Mouse (Mus musculus) urinary bladder, postnatal 10 days (tissue): Measurements from ENCODE around the gene Bptf.
A peak's percentile ranks its signal among the peaks of the same experiment; 100 is the strongest.
"Not testable (repeated sequence)": the region's sequence is repeated elsewhere in the genome, so short reads cannot be mapped to it uniquely, and the experiment has no call there.

Experiments
- DNase-seq: peaks from one replicate; pipeline ENCODE4 v3.0.0; 2022; ENCODE audit warnings: low spot score

The Bptf gene

GRCm38 (mm10) chr11:107016893-107017292 lies 115.0 kb downstream of the Bptf start:
- no peak for DNase-seq

GRCm38 (mm10) chr11:107015535-107016187 lies 116.3 kb downstream of the Bptf start:
- not testable (repeated sequence) for DNase-seq

GRCm38 (mm10) chr11:107014597-107015309 lies 117.2 kb downstream of the Bptf start:
- no peak for DNase-seq

- no peak for DNase-seq
These were observed 117.8 kb downstream of the Bptf start for GRCm38 (mm10) chr11:107014020-107014585.

GRCm38 (mm10) chr11:107012324-107013017 lies 119.5 kb downstream of the Bptf start:
- DNase-seq, result peak; percentile 92

- DNase-seq, result no peak
These were observed 120.1 kb downstream of the Bptf start for GRCm38 (mm10) chr11:107011669-107012323.

GRCm38 (mm10) chr11:107011171-107011570 lies 120.8 kb downstream of the Bptf start:
- no peak for DNase-seq

GRCm38 (mm10) chr11:107010447-107010846 lies 121.5 kb downstream of the Bptf start:
- no peak for DNase-seq

GRCm38 (mm10) chr11:107005538-107005937 lies 126.4 kb downstream of the Bptf start:
- no peak for DNase-seq

- DNase-seq, result no peak
These were observed 129.9 kb downstream of the Bptf start for GRCm38 (mm10) chr11:107001760-107002675.

- no peak for DNase-seq
These were observed 131.9 kb downstream of the Bptf start for GRCm38 (mm10) chr11:106999949-107000513.

- DNase-seq, result peak; percentile 62
These were observed 132.6 kb downstream of the Bptf start, which contains the start of gene Kpna2 for GRCm38 (mm10) chr11:106999151-106999948. Gene Kpna2, minus strand, starts transcription at chr11:106999541.

GRCm38 (mm10) chr11:106998651-106999150 lies 133.2 kb downstream of the Bptf start:
- DNase-seq, result no peak

GRCm38 (mm10) chr11:106997976-106998375 lies 134.0 kb downstream of the Bptf start:
- no peak for DNase-seq

- not testable (repeated sequence) for DNase-seq
These were observed 135.4 kb downstream of the Bptf start for GRCm38 (mm10) chr11:106996492-106996891.

- DNase-seq, result no peak
These were observed 137.5 kb downstream of the Bptf start for GRCm38 (mm10) chr11:106994246-106995085.

GRCm38 (mm10) chr11:106987384-106987783 lies 144.5 kb downstream of the Bptf start:
- DNase-seq, result no peak

- DNase-seq, result not testable (repeated sequence)
These were observed 145.8 kb downstream of the Bptf start for GRCm38 (mm10) chr11:106985979-106986604.
